Mouse (Mus musculus) thymus, adult 2 months (tissue): ENCODE measurements around the gene Ccnk.

Source experiments
- CTCF ChIP-seq: fragments of 200-500 bp; IDR thresholded peaks from 2 replicates; pipeline ENCODE4 v1.5.1; 2012; ENCODE audit warnings: mild to moderate bottlenecking, control low read depth, low read length, moderate library complexity, borderline replicate concordance; ENCODE audit not compliant: control insufficient read depth, poor library complexity, insufficient read depth; ENCODE audit errors: extremely low read depth
- POLR2A ChIP-seq: fragments of 200-500 bp; IDR thresholded peaks from 2 replicates; pipeline ENCODE4 v1.6.1; 2012; ENCODE audit warnings: mild to moderate bottlenecking, low read length, control low read depth, moderate library complexity; ENCODE audit not compliant: control insufficient read depth, poor library complexity, insufficient read depth; ENCODE audit errors: extremely low read depth

GRCm38 (mm10) chr12:108200094-108200493, 20.7 kb downstream of the Ccnk start:
- TF ChIP-seq CTCF (no peak), POLR2A (no peak)
